Mouse (Mus musculus): ENCODE measurements at regions not wholly inside any gene's neighbourhood (a gene's known extent, or its start where the extent isn't known, plus 50 kb on each side); places are given as distances from the start of the nearest gene placed in this dataset.

DNA sequence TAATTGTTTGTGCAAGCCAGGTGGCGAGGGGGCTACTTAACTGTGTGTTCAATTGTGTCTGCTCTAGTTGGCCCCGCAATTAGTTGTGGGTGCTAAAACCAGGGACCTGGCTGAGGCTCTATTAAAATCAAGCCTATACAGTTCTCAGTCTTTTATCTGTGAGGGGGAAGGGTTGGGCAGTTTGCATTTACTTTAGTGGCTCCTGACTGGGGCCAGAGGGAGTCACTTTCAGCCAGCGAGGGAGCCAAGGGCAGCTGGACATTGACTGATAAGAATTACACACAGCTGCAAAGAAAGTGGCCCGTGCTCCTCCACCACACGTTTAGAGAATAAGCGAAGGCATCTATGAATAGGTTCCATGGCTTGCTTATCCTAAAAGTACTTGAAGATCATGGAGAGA lies 403.1 kb upstream of the Nr2f2 start:
- intact Hi-C loops (cut with DNase I) = no loop called here
- no peak for DNase-seq

DNA sequence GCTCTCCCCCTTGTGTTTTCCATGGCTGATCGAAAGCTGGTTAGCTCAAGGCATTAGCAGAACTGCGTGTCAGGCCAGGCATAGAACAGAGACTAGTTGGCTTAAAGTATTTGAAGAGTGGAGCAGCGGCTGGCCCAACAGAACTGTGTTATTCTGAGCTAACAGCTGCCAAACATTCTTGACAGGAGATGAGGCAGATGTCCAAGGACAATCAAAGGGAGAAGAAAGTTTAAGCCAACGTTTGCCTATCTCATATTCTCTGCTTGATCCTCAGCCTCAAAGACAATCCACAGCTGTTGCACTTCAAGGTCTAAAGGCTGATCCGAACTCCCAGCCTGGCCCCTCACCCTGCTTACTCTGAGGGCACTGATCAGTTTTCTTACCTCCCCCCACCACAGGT lies 401.2 kb upstream of the Nr2f2 start:
- intact Hi-C loops (cut with DNase I) = no loop called here
- DNase-seq = peak; percentile 2 to 4

DNA sequence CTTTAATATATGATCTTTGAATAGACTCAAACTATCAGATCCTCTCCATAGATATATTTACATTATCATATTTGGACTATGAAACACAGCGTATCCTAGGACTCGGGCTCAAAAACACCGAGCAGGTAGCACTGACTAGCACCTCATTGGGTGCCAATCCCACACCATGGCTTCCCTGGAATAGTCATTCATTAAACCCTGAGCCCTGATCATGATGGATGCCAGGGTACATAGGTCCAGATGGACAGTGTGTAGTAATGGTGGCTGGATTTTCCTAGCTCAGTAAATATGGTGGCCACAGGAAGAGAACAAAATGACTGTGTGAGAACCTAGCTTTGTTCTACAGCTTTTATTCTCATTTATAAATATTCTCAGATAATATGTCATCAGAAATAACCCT lies 390.1 kb upstream of the Nr2f2 start:
- no peak for DNase-seq
- intact Hi-C loops (cut with DNase I) = no loop called here

DNA sequence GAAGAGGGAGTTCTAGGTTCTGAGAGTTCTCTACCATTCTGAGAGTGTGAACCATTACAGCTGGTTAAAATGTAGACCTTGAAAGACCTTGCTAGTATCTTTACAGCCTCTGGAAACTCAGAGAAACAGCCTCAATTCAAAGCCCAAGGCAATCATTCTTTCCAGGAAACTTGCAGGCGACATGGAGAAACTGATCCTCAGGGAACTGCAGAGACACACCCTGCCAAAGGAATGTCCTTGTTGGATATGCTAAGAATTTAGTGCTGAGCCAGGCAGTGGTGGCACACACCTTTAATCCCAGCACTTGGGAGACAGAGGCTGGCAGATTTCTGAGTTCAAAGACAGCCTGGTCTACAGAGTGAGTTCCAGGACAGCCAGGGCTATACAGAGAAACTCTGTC lies 388.3 kb upstream of the Nr2f2 start:
- no peak for DNase-seq
- intact Hi-C loops (cut with DNase I) = no loop called here

DNA sequence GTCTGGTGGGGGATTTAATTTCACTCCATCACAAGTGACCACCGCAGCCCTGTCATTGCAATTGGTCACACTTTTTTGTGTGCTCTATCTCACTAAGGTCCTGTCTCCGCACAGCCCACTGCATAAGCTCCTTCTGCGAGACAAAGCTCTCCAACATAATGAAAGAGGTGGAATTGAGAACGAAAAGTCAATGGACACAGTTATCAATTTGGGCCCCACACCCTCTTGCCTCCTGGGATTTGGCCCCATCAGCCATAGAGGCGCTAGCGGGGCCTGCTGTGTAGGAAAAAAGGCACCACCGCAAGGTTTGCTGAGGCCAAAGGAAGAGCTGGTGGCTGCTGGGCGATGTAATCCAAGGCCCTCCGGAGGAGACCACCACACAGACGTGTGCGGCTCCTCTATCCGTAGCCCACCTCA lies 386.3 kb upstream of the Nr2f2 start:
- intact Hi-C loops (cut with DNase I) = no loop called here
- no peak for DNase-seq

DNA sequence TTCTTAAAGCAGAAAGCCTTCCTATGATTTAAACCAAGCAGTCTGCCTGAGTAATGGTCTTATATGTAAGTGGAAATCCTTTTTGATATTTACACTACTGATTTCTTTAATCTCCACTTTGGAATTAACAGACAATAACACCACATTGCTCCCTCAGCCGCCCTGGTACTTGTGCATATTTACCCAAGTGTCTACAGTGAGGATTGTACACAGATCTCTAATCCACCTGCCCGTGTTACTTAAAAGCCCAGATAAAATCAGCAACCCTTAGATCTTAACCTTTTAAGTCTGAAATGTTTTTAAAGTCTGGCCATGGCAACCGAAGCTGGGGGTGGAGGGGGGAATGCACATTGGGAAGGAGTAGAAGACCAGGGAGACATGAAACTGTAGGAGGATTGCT lies 382.3 kb upstream of the Nr2f2 start:
- no peak for DNase-seq
- intact Hi-C loops (cut with DNase I) = no loop called here

DNA sequence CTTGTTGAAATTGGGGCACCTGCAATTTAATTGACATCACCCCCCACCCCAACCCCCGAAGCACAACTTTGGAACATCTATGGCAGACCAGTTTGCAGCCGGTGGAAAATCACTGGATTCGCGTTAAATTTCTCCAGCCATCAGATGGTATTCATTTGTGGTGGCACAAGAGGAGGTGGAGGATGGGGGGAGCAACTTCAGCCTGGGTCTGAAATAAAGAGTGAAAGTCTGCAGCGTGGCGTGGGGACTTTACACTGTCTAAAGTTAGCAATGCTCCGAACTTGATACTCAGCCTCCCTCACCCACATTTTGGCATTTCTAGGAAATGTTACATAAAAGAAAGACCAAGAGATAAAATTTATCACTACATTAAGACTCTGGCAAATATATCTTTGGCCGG lies 381.8 kb upstream of the Nr2f2 start:
- DNase-seq = no peak
- intact Hi-C loops (cut with DNase I) = no loop called here

DNA sequence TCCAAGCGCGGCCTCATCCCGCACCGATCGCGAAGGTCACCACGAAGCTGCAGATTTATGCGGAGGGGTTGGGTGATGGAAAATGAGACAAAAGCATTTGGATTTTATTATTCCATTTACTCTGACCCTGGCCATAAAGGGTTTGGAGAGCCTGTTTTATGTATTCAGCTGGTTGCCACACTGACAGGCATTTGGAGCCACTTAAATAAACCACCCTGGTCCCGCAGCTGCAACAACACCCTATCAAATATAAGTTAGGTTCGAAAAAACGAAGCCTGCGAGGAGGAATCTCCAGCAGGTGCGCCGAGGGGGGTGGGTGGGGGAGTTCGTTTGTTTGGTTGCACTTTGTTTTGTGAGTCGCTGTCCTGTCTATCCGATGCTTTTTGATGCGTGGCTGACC lies 377.8 kb upstream of the Nr2f2 start:
- intact Hi-C loops (cut with DNase I) = no loop called here

DNA sequence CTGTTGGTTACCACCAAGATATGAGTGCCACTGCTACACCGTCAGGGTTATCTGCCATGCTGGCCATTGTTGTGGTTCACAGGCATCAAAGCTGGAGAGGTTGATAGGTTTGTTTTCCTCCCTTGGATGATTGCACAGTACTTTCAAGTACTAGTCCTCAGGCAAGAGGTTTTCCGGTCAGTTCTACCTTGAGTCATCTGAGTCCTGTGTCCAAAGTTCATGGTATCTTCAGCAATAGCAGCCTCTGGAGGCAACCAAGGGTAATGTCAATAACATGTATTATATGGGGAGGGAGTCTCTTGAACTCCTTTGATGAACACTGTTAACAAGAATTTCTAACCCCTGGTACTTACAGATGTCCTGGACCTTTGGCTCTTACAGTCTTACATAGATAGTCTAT lies 369.1 kb upstream of the Nr2f2 start:
- intact Hi-C loops (cut with DNase I) = no loop called here

More for the DNA sequence above, 377.8 kb upstream of the Nr2f2 start:
- DNase-seq = no peak

DNA sequence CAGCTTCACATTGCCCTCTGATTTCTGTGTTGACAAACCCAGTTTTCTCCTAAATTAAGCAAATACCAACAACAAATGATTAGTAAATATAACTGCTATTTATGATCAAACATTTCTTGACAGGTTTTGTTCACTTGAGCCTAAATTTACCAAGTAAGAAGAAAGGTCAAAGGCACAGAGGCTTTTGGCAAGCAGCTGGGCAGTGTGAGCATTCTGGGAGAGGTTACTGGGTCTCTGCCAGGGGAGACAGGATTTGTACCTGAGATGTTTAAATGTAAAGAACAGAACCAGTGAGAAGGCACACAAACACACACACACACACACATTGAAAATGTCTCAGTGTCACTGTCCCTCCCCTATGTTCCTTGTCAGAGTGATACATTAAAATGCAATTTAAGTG lies 367.0 kb upstream of the Nr2f2 start:
- intact Hi-C loops (cut with DNase I) = no loop called here
- DNase-seq = no peak

More for the DNA sequence above, 369.1 kb upstream of the Nr2f2 start:
- DNase-seq = no peak

DNA sequence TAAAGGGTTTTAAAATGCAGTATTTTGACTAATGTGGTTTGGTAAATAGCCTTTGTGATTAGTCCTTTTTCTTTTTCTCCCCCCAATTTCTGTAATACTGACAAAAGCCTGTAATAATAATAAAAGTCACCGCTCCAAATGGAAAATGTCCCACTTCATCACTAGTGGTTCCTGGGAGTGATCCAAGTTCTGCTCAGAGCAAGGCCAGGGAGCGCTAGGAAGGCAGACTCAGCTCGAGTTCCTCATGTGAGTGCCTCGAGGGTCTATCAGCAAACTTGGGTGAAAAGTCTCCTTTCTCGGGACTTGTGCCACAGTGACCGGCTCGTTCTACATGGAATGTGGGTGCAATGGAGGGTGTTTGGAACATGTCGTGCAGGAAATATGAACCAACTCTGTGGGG lies 363.4 kb upstream of the Nr2f2 start:
- no peak for DNase-seq
- intact Hi-C loops (cut with DNase I) = no loop called here

DNA sequence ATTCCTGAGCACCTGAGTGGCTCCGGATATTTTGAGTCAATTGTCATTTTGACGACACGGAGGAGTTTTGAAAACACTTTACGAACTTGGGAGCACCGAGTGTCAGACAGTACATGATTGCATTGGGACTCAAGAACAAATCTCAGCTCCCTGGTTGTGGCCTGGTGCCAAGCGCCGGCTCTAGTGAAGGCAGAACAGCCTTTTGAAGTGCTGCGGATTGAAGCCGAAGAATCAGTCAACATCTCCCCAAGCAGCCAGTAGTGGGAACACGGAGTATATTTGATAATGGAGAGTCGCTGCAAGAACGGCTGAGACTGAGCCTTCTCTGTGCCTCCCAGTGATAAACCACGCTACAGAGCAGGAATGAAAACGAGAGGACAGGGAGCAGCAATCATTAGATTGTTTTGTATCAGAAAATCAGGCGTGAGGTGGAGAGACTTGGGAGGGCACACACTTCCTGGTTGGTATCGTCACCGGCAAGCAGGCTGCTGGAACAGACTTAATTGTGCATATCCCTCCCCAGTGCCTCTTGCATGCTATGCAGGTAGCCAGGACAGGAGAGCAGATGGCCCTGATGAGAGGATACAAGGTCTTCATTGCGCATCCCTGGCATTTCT lies 351.7 kb upstream of the Nr2f2 start:
- intact Hi-C loops (cut with DNase I) = no loop called here
- peak in 1 of 2 experiments; percentile 8 for DNase-seq

DNA sequence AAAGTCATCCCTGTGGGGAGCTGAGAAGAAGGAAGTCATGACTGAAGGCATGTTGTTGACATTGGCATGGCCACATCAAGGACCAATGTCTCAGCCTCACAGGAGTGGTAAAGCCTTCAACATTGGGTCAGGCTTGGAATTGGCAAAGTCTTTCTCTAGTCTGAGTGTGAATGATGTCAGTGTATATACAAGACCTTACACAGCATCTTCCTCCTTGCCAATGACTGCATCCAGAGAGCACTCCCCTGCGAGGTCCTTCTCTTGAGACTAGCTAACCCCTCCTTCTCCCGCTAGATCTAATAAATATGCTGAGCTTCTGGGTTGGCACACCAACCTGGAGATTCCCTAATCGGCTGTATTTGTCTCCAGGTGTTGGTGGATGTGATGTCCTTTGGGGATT lies 351.1 kb upstream of the Nr2f2 start:
- no peak for DNase-seq
- intact Hi-C loops (cut with DNase I) = no loop called here

DNA sequence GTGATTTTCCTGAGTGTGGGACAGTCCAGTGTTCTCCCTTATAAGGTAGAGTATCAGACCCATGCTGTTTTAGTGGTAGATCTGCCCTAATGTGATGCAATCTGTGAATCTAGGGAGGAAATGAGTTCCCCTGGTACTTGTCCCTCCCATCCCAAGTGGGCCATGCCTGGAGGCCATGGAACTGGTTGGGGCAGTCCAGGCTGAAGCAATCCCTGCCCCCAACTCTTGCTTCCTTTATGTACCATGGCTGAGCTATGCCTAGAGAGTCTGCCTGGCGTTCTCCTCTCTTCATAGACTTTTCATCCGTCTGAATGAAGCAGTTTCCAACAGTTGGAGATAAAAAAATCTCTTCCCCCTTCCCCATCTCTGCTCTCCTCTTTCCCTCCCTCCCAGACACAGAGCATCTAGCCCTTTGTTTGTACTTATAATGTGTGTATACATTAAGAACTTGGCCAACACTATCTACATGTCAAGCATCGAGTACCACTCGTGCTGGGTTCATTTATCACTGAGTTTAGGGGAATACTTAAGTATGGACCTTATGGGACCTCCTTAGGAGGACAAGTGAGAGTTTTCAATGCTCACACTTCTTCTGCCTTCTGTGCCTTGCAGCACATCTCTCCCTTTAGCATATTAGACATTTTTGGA lies 350.4 kb upstream of the Nr2f2 start:
- no peak for DNase-seq
- intact Hi-C loops (cut with DNase I) = no loop called here

DNA sequence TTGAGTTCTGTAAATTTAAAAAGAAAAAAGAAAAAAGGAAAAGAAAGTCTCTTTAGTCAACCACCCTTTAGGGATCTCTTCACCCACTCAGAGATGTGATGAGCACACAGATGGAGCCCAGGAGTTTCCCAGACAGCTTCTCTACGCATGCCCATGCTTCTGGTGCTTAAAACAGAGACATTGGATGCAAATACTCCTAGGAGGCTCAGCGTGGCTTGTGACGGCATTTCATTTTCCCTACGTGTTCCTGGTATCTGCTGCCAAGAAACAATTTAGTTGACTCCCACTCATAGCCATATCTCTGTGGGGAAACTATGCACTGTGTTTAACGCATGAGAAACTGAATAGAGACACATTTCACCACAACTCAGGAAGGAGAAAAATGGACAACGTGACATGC lies 345.6 kb upstream of the Nr2f2 start:
- intact Hi-C loops (cut with DNase I) = no loop called here
- no peak for DNase-seq

DNA sequence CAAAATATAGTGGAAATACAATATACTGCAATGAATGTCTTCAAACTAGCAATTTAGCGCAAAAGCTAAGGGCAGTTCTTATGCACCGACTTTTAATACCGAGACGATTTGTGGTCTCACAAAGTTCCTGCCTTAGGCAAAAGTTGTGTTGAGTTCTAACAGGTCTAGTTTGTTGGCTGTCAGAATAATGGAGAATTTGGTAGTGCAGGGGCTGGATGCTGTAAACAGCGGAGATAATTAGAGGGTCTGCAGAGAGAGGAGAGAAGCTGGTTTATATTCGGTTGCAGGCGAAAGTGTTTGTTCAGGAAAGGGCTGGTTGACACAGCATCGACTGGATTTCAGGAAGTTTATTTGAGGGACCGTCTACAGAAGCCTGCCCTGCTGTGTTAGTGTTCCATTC lies 339.7 kb upstream of the Nr2f2 start:
- intact Hi-C loops (cut with DNase I) = no loop called here
- DNase-seq = no peak

DNA sequence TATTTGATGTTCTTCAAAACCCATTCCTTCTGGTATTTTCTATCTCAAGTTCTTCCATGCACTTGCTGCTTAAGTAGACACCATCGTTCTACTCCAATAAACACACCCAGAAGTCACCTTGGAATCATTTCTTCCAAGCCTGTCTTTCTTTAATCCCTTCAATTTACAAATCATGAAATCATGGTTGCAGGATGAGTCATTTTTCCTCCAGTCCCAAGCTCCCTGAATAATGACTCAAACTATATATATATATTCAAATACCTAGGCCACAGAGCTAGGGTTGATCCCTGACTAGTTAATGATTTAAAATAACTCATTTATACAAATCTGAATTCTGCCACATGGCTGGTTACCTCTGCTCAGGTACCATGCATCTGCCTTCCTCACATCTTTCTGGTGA lies 337.2 kb upstream of the Nr2f2 start:
- no peak for DNase-seq
- intact Hi-C loops (cut with DNase I) = no loop called here

DNA sequence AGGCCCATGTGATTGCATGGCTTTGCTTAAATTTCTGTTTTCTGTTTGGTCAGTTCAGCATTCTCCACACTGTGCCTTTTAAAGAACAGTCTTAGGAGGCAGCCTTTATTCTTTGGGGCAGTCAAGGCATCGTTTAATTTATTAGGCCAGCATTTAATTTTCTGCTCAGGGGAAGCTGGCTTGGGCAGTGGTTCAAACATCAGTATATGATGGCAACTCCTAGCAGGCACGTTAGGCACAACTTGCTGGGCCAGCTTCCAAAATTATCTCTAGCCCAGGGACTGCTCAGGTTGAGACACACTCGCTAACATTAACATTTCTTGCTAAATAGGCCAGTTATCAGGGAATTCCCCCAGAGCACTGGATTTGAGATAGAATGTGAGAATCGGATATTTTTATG lies 333.9 kb upstream of the Nr2f2 start:
- no peak for DNase-seq
- intact Hi-C loops (cut with DNase I) = no loop called here

DNA sequence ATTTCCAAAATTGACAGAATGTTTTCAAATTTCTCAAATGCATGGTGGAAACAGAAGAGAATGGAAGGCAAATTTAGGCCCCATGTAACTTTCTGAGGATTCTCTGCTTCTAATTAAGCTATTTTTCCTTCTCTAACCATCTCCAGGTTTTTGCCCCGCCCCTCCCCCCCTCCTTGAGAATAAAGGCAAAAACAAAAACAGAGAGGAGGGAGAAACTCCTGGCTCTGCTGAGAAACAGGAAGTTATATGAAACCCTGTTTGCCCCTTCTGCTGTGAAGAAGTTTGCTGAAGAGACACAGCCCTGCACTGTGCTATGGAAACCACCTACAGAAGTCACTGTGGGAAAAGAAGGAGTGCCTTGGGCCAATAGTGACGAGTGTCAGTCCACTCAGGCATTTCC lies 332.9 kb upstream of the Nr2f2 start:
- intact Hi-C loops (cut with DNase I) = no loop called here
- no peak for DNase-seq

DNA sequence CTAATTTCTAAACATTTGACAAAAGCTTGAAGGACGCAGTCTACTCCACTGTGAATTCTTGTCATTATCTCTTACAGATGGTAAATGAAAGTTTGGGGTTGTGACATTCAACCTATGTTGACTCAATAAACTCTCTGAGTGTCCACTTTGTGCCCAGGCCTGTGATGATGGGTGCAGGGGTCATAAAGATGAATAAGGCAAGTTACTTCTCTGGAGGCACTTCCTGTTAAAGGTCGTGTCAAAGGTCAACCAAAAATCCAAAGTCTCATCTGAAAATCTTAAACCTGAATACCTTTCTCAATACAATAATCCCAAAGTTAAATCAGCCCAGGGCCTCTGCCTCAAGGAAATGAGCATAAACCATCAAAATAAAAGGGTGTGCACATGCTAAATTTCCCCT lies 332.5 kb upstream of the Nr2f2 start:
- intact Hi-C loops (cut with DNase I) = no loop called here
- no peak for DNase-seq

DNA sequence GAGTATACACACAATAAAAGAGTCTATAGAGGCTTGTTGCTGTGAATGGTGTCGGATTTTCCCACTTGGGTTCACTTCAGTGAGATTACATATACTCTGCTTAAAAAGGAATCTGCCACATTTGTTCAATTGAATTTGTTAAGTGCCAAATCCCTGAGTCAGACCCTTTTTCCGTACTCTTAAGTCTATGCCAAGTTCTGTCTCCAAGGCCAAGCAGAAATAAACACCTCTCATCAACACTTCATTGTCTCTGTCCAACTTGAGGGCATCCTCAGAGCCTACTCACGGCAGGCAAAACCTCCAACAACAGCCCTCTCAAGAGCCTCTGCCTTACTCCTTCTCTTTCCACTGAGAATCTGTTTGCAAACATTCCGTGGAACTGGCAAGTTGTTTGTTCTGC lies 325.6 kb upstream of the Nr2f2 start:
- intact Hi-C loops (cut with DNase I) = no loop called here
- DNase-seq = no peak

DNA sequence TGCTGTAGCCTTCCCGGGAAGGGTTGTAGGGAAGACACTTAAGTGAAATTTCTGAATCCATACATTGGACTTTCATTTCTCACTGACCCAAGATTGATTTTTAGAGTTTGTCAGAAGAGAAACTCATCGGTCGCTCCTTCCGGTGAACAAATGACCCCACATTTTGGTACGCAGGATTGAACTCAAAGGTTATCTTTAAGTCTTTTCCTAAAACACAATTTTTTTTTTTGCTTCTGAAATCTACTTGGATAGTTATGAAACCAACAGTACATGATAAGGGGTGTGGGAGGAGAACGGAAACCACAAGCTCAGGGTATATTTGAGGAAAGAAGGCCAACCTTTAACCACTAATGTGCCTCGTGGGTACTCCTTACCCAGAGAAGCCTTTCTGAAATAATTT lies 324.3 kb upstream of the Nr2f2 start:
- no peak for DNase-seq
- intact Hi-C loops (cut with DNase I) = no loop called here

DNA sequence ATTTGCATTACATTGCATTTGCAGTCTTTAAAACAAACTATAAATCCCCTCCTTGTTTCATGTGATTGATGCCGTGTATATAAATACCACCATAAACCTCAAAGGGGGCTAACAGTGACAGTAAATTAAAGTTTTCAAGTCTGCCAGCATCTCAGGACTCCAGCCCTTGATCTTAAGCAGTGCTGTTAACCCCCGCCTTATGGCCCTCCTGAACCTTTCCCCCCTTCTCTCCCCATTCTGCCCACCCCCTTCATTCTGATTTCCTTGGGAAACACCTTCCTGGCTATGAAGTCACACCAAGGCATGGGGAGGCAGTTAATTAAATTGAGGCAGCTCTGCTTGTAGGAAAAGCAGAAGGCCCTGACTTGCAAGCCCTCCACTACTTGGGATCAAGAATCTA lies 302.5 kb upstream of the Nr2f2 start:
- intact Hi-C loops (cut with DNase I) = no loop called here
- DNase-seq = no peak
